Mouse (Mus musculus) ES-E14 (cell line): ENCODE results near the gene C2. TPM values are rescaled to one million over a fixed set of nuclear protein-coding genes. Genes with fewer than 3 reads are reported as not detected.

Experiments
- DNase-seq: peaks from one replicate; pipeline ENCODE4 v3.0.0-alpha.2; 2013; ENCODE audit warnings: low read depth, low spot score
- H3K27ac ChIP-seq: 2 replicates; pipeline ENCODE4 v1.5.1; 2012; ENCODE audit warnings: low read depth, mild to moderate bottlenecking, low read length, moderate library complexity, mixed read lengths; ENCODE audit not compliant: poor library complexity, insufficient read depth, severe bottlenecking
- H3K36me3 ChIP-seq: 2 replicates; pipeline ENCODE4 v1.6.1; 2012; ENCODE audit warnings: mild to moderate bottlenecking, low read length, moderate library complexity, mixed read lengths; ENCODE audit not compliant: control insufficient read depth, poor library complexity, insufficient read depth, severe bottlenecking
- H3K4me1 ChIP-seq, 2 experiments: fragments of 150-350 bp in 1 of 2; sonication (generic) in 1 of 2; 2 replicates each; pipeline ENCODE4 v1.6.1; 2012; ENCODE audit warnings: low read length in 2 of 2, mild to moderate bottlenecking in 1 of 2, mixed read lengths in 1 of 2; ENCODE audit not compliant: control insufficient read depth in 2 of 2, insufficient read depth in 2 of 2, poor library complexity in 1 of 2
- H3K4me3 ChIP-seq, 2 experiments: fragments of 150-350 bp in 1 of 2; sonication (generic) in 1 of 2; 2 replicates each; pipeline ENCODE4 v1.5.1; 2012; ENCODE audit warnings: low read length in 2 of 2, low read depth in 1 of 2, mild to moderate bottlenecking in 1 of 2, mixed read lengths in 1 of 2; ENCODE audit not compliant: insufficient read depth in 1 of 2, poor library complexity in 1 of 2, severe bottlenecking in 1 of 2
- H3K9ac ChIP-seq: 2 replicates; pipeline ENCODE4 v1.6.1; 2012; ENCODE audit warnings: low read depth, mild to moderate bottlenecking, low read length, mixed read lengths; ENCODE audit not compliant: poor library complexity, insufficient read depth, severe bottlenecking
- H3K9me3 ChIP-seq: fragments of 150-350 bp; sonication (generic); 2 replicates; pipeline ENCODE4 v1.6.1; 2012; ENCODE audit warnings: low read depth, mild to moderate bottlenecking, low read length; ENCODE audit not compliant: control insufficient read depth, insufficient read depth
- CHD2 ChIP-seq: IDR thresholded peaks from 2 replicates; pipeline ENCODE4 v1.6.1; 2014; ENCODE audit warnings: mild to moderate bottlenecking, low read depth, low read length, inconsistent platforms
- HCFC1 ChIP-seq: IDR thresholded peaks from 2 replicates; pipeline ENCODE4 v1.6.1; 2012; ENCODE audit warnings: low read length, inconsistent platforms, borderline replicate concordance; ENCODE audit not compliant: insufficient read depth
- MAFK ChIP-seq: IDR thresholded peaks from 2 replicates; pipeline ENCODE4 v1.6.1; 2014; ENCODE audit warnings: mild to moderate bottlenecking, low read depth, low read length, inconsistent platforms; ENCODE audit not compliant: insufficient read depth
- ZC3H11A ChIP-seq: IDR thresholded peaks from 2 replicates; pipeline ENCODE4 v1.6.1; 2012; ENCODE audit warnings: low read depth, mild to moderate bottlenecking, inconsistent platforms, low read length, borderline replicate concordance
- ZNF384 ChIP-seq: IDR thresholded peaks from 2 replicates; pipeline ENCODE4 v1.6.1; 2012; ENCODE audit warnings: low read depth, low read length, inconsistent platforms
- in situ Hi-C, 2 experiments: fragments of 600-800 bp; cut with MboI; formaldehyde crosslinking; loops; one replicate each; pipeline ENCODE4 v1.15.1; 2025; ENCODE audit warnings: low sequenced_read_pairs in 2 of 2, inconsistent platforms in 1 of 2; ENCODE audit not compliant: unreplicated experiment in 2 of 2
- total RNA-seq: library from RNA; depleted of rRNA; stranded (reverse); fragments of 300-350 nt; gene quantifications from 2 replicates; pipeline ENCODE4 v1.2.3, GENCODE M21; 2012

The C2 gene
- total RNA-seq, 1 experiment, result 5.0 TPM

- H3K9me3 ChIP-seq, result no peaks in the 10 kb centered on the region
- peak overlapping the region; percentile 1 to 20; a peak in 1 of 4 replicates for H3K4me3 ChIP-seq
- TF ChIP-seq HCFC1, result no peak
- TF ChIP-seq MAFK, result no peak
- TF ChIP-seq ZNF384, result no peak
- TF ChIP-seq ZC3H11A, result no peak
- TF ChIP-seq CHD2, result no peak
- in situ Hi-C loops, result no loop called here
- no peak for DNase-seq
- H3K36me3 ChIP-seq, result peaks cover 14% of the 10 kb centered on the region; the same call in 1 of the 2 replicates
- H3K9ac ChIP-seq, result peak overlapping the region; percentile 2; the same call in 1 of the 2 replicates
- no peak overlapping the region for H3K27ac ChIP-seq
- H3K4me1 ChIP-seq, result peaks cover 0 to 12% of the 10 kb centered on the region in 2 experiments; a peak in 2 of 4 replicates
Measured at GRCm38 (mm10) chr17:34934031-34934430, 36.0 kb upstream of the C2 start.

- H3K27ac ChIP-seq, result no peak overlapping the region
Measured at GRCm38 (mm10) chr17:34932287-34932686, 34.2 kb upstream of the C2 start.

GRCm38 (mm10) chr17:34931735-34932098, 33.7 kb upstream of the C2 start:
- H3K9ac ChIP-seq, result peak overlapping the region; percentile 77
- no peak for DNase-seq
- no peak for TF ChIP-seq ZC3H11A
- no peak for TF ChIP-seq ZNF384
- TF ChIP-seq MAFK, result no peak
- no peak for TF ChIP-seq CHD2
- TF ChIP-seq HCFC1, result no peak
- peak overlapping the region; percentile 83 for H3K4me3 ChIP-seq
- H3K9me3 ChIP-seq, result no peaks in the 10 kb centered on the region
- peaks cover 0 to 22% of the 10 kb centered on the region in 2 experiments; a peak in 2 of 4 replicates for H3K4me1 ChIP-seq
- in situ Hi-C loops, result no loop called here
- H3K36me3 ChIP-seq, result peaks cover 14% of the 10 kb centered on the region; the same call in 1 of the 2 replicates
- no peak overlapping the region for H3K27ac ChIP-seq

More at GRCm38 (mm10) chr17:34932287-34932686, 34.2 kb upstream of the C2 start:
- in situ Hi-C loops, result no loop called here
- H3K4me1 ChIP-seq, result peaks cover 0 to 22% of the 10 kb centered on the region in 2 experiments; a peak in 2 of 4 replicates
- no peak overlapping the region for H3K9ac ChIP-seq
- peaks cover 14% of the 10 kb centered on the region; the same call in 1 of the 2 replicates for H3K36me3 ChIP-seq
- H3K9me3 ChIP-seq, result no peaks in the 10 kb centered on the region
- no peak for DNase-seq
- H3K4me3 ChIP-seq, result no peak overlapping the region
- no peak for TF ChIP-seq ZC3H11A
- no peak for TF ChIP-seq ZNF384
- TF ChIP-seq MAFK, result no peak
- no peak for TF ChIP-seq CHD2
- TF ChIP-seq HCFC1, result no peak

DNA sequence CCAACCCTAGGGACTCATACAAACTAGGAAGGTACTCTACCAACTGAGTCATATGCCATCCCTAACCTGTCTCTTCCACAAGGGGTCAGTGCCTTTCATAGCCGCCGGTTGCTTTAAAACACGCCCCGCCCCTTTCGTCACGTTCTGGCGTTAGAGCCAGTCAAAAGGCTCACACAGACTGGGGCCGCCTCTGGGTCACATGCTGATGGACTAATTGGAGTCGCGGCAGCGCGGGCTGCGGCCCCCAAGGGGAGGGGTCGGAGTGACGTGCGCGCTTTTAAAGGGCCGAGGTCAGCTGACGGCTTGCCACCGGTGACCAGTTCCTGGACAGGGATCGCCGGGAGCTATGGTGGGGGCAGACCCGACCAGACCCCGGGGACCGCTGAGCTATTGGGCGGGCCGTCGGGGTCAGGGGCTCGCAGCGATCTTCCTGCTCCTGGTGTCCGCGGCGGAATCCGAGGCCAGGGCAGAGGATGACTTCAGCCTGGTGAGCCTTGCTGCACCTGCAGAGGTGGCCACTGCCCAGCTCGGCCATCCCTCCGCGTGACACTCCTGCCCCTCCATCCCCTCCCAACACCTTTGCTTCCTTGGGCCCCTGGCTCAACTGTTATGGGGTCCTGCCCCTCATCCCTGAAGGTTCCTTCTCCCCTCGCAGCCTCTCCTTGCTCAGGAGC, 33.1 kb upstream of the C2 start, which contains the start of gene Neu1:
Neu1 (plus strand) TSS at position 193 of the 674 bp plus-strand sequence.
- Histone ChIP-seq H3K9ac (peak within 1 kb of the TSS; percentile 77), H3K4me1 (peaks cover 0 to 22% of the 10 kb centered on the region in 2 experiments; a peak in 2 of 4 replicates), H3K36me3 (peaks cover 14% of the 10 kb centered on the region; the same call in 1 of the 2 replicates), H3K27ac (peak within 1 kb of the TSS; percentile 28; the same call in 1 of the 2 replicates), H3K4me3 (peak within 1 kb of the TSS; percentile 83), H3K9me3 (no peaks in the 10 kb centered on the region)
- in situ Hi-C loops, result no loop called here
- peak; percentile 99 for DNase-seq
- TF ChIP-seq ZNF384, result no peak
- TF ChIP-seq ZC3H11A, result no peak
- no peak for TF ChIP-seq CHD2
- TF ChIP-seq HCFC1, result no peak
